Mouse (Mus musculus): ENCODE results near the gene Tmem100.
A peak's percentile ranks its signal among the peaks of the same experiment; 100 is the strongest.

Gene Tmem100

DNA sequence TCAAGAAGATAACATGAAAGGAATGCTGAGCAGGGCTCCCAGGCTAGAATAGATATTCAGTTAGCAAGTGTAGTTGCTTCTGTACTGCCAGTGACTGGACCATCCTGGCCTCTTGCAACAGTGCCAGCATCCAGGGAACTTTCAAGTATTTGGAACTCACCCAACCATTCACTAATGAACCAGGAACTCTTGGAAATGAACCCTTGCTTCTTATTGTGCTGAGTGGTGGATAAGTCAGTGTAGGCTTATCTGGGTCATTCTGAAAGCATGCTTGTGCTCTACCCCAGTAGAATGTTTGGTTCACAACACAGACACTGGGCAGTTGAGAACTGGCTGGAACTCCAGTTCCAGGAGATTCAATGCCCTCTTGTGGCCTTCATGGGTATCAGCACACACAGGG is 29.1 kb downstream of the Tmem100 start:
- no peak for DNase-seq (ENCODE audit: low read depth)

DNA sequence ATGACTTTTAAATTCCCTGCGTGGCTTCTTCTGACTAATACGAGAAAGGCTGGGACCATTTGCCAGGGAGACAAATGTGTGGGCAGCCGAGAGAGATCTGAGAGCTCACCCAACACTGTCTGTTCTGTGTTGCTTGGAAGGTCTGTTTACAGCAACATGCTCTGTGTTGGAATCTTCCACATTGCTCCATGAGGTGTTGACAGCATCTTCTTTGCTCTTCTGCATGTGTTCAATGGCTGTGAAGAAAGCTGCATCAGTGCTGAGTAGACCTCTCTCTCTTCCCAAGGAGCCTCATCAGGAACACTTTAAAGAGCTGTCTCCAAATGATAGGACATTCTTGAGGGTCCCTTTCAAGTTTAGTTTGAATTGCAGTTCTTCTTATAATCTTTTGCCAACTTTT is 32.5 kb downstream of the Tmem100 start:
- no peak for DNase-seq (ENCODE audit: low read depth)

DNA sequence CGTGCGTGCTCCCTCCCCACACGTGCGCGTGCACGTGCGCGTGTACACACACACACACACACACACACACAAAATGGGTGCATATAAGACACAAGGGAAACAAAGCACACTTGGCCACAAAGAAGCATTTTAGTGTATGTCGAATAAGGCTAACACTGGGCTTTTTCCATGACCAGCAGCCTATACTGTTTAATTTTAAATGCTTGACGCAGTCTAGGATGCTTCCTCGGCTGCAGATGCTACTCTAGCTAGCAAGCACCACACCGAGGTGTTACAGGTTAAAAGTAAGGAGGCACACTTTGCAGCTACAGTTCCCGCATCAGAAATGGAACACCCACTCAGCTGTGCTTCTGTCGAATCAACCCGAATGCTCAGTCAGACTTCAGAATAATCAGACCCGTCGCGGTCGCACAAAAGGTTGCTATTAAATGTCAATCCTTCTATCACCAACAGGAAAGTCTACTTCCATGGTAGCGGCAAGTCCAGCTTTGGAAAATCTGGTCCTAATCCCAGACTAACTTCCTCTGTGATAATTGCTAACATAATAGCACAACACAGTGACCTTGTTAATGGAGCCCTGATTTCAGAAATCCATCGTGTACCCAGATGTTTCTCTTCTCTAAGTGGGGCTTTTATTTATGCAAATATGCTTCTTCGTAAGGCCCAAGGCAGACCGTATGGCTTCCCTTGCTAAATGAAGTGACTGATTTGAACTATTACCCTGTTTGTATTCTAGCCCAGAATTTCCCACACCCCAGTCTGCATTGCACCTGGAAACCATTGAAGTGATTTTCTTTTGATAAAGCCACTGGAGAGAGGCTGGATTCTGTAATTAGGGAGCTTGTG is 36.5 kb downstream of the Tmem100 start:
- DNase-seq (ENCODE audit: low read depth) = no peak

DNA sequence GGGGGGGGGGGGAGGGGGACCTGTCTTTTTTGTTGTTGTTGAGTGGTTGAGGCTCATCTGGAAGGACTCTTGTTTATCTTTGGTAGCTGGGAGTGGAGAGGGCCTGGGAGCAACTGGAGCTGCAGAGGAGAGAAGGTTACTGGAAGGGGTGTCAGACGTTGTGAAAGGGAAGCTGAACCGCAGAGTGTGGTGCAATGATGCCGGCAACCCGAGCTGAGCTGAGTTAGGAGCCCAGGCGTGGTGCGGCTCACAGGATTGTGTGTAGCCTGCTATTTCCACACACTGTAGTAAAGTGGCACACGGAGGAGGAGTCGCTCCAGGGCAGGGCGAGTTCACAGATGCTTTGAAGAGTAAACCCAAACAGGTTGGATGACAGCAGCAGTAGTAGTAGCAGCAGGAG is 41.6 kb downstream of the Tmem100 start:
- DNase-seq (ENCODE audit: low read depth) = peak; percentile 44

DNA sequence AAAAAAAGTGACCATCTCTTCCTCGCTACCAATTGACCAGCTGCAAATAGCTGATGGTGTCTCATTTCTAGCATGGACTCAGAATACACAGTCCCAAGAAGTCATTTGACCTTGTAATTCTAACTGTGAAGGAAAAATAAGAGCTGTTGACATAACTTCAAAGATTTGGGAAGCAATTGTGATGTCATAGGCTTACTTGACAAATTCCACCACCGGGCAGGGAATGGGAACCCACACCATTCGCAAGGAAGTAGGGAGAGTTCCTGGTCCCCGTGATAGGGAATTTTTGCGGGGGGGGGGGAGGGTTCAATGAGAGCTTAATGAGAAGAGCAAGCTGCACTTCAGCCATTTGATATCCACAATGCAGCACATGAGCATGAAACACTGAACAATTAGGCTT is 43.1 kb downstream of the Tmem100 start:
- DNase-seq (ENCODE audit: low read depth) = no peak

DNA sequence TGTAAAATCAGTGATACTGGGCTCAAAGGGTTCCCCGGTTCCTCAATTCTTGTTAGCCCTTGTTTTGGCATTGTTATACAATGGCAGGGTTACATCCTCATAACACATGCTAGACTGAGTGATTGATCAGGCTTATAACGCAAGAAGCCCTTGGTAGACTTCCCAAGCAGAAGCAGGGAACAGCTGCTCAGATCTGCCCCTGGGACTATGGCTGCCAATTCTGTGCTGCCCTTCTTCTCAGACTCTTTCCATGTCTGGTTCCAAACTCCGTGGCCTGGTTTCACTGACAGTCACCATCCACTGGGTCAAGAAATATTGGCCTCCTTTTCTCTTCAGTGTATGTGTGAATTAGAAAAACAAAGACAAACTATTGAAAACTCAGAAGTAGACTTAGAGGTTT is 46.5 kb downstream of the Tmem100 start:
- no peak for DNase-seq (ENCODE audit: low read depth)

DNA sequence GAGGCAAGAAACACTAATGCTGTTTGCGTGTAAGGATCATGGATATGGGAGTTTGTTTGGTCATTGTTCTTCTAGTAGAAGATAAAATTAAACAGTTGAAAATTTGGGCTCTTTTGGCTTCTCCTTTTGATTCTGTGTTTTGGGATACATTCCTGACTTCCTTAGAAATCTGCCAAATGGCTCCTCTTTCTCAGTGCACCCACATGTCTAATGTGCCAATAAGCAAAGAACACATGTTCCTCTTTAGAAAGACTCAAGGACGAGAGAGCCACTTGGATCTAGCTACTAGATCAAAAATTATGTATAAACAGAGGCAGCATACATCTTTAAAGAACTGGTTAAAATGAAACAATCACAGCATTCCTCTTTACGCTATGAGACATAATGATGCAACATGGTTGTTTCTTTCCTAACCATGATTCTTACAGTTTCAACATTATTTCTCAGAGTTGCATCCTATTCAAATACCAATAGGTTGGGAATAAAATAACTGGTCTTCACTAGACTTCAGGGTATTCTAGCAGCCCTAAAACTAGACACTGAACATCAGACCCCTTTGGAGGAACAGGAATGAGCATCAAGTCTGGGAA is 50.6 kb downstream of the Tmem100 start:
- DNase-seq (ENCODE audit: low read depth) = no peak

DNA sequence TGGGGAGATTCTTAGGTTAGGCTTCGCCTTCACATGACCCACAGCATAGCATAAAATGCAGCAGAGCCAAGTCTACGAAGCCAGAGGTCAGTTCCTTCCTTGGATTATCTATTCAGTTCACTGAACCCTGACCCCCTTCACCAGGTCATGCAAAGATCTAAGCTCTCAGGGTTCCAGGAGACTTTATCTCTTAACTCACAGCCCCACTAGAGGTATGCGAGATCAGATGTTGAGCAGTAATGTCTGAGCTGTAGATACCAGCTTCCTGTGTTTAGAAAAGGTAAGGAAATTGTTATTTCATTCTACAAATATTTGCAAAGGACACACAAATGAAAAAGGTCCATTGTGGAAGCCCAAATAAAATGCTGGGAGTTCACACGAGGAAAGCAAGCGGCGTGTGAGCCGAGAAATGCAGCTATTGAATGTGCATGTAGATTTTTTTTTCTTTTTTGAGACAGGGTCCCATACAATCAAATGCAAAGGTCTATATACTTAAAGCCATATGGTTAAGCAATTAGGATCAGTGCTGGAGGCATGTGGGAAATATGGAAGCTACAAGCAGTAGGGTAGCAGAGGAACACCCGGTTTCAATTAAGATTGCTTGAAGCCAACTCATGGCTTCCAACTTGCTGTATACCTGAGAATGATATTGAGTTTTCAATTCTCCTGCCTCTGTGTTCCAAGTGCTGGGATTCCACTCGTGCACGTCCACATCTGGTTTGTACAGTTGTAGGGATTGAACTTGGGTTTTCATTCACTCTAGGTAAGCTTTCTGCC is 51.9 kb downstream of the Tmem100 start:
- no peak for DNase-seq (ENCODE audit: low read depth)

DNA sequence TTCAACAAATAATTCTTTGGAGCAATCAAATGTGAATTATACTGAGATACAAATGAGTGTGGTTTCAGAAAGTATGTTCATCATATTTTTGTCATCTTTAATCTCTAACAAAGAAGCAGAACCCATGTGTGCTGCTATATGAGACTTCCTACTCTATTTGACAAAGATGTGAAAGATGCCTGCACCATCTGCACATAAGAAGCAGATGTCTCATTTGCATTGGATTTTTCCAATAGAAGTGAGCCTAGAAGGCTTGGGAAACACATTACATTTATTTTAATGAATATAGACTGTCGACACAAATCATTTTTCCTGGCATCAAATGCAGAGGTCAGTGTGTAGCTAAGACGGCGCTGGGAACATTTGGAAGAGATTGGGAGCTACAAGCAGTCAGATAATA is 52.9 kb downstream of the Tmem100 start:
- no peak for DNase-seq (ENCODE audit: low read depth)

DNA sequence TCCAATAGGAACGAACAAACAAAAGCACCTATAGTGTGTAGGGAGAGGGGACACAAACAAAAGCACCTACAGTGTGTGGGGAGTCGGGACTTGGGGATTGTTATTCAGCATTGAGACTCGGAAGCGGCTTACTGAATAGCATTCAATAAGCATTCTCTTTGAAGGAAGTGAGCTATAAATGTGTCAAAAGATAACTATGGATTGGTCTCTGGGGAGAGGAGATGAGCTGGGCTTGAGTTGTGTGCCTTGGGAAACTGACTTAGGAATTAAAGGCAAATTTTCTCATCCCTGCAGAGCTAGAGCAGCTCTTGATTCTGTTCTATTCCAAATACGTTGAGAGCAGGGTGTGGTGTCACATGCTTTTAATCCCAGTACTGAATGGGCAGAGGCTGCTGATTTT is 54.0 kb downstream of the Tmem100 start:
- DNase-seq (ENCODE audit: low read depth) = no peak

All from 416B (cell line).